Mouse (Mus musculus) C2C12 (cell line): Measurements from ENCODE around the gene Kif26a. TPM values are rescaled to one million over a fixed set of nuclear protein-coding genes. Genes with fewer than 3 reads are reported as not detected.

Experiments used
- H3K27me3 ChIP-seq: one replicate; pipeline ENCODE4 v1.6.1; 2011; ENCODE audit not compliant: control insufficient read depth, insufficient read depth, insufficient read length
- H3K36me3 ChIP-seq: one replicate; pipeline ENCODE4 v1.6.1; 2011; ENCODE audit not compliant: control insufficient read depth, insufficient read depth
- H3K4me3 ChIP-seq: one replicate; pipeline ENCODE4 v1.5.1; 2011; ENCODE audit warnings: mild to moderate bottlenecking, control low read depth; ENCODE audit not compliant: poor library complexity, insufficient read depth, severe bottlenecking
- H3K79me2 ChIP-seq: one replicate; pipeline ENCODE4 v1.6.1; 2011; ENCODE audit not compliant: control insufficient read depth, insufficient read depth
- H3K79me3 ChIP-seq: one replicate; pipeline ENCODE4 v1.6.1; 2011; ENCODE audit warnings: low read depth, control low read depth
- H3ac ChIP-seq: one replicate; pipeline ENCODE3; 2011; ENCODE audit warnings: low read depth; ENCODE audit not compliant: control insufficient read depth, insufficient read length
- CEBPB ChIP-seq: IDR thresholded peaks from one replicate; pipeline ENCODE4 v1.6.1; 2011; ENCODE audit warnings: low read depth, mild to moderate bottlenecking, control low read depth, moderate library complexity
- CTCF ChIP-seq: IDR thresholded peaks from one replicate; pipeline ENCODE4 v1.5.1; 2011; ENCODE audit not compliant: control insufficient read depth, insufficient read depth, insufficient read length
- FOSL1 ChIP-seq: IDR thresholded peaks from one replicate; pipeline ENCODE4 v1.8.0; 2011; ENCODE audit warnings: mild to moderate bottlenecking, low read length; ENCODE audit not compliant: poor library complexity, insufficient read depth, severe bottlenecking
- MAX ChIP-seq: IDR thresholded peaks from one replicate; pipeline ENCODE4 v1.6.1; 2011; ENCODE audit warnings: mild to moderate bottlenecking, control low read depth
- MYOD1 ChIP-seq: IDR thresholded peaks from one replicate; pipeline ENCODE4 v1.6.1; 2011; ENCODE audit warnings: low read depth; ENCODE audit not compliant: control insufficient read depth, insufficient read length
- MYOG ChIP-seq: IDR thresholded peaks from one replicate; pipeline ENCODE4 v1.6.1; 2011; ENCODE audit not compliant: control insufficient read depth, insufficient read length; ENCODE audit errors: extremely low read depth
- USF1 ChIP-seq: IDR thresholded peaks from one replicate; pipeline ENCODE4 v1.6.1; 2011; ENCODE audit warnings: low read depth, mild to moderate bottlenecking, control low read depth, moderate library complexity
- polyA plus RNA-seq: library from polyadenylated mRNA; unstranded; fragments of >200 nt; fragmentation: generic; extraction: Trizol; gene quantifications from one replicate; pipeline ENCODE4 v1.2.1, GENCODE M21; 2012; ENCODE audit warnings: missing spikeins

Kif26a gene
- polyA plus RNA-seq, 1 experiment = not detected

DNA sequence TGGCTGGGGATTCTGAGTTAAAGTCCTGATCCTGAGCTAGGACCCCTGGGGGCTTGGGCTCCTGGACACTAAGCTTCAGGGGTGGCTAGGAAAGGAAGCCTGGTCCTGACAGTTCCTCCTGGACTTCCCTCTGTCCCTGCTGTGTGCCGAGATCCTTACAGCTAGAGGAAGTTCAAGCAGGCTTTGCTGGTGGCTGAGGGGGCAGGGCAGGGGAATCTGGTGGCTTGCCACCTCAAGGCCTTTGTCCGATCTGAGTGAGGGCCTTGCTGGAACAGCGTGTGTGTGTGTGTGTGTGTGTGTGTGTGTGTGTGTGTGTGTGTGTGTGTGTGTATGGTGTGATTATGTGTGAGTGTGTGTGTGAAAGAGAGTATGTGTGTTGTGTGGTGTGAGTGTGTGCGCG is 8.5 kb downstream of the Kif26a start:
- no peak for TF ChIP-seq FOSL1
- no peak for TF ChIP-seq MYOG
- no peak for TF ChIP-seq MYOD1
- TF ChIP-seq CTCF = no peak
- TF ChIP-seq USF1 = no peak
- TF ChIP-seq CEBPB = no peak
- TF ChIP-seq MAX = no peak
- H3K27me3 ChIP-seq = peaks cover 84% of the 10 kb centered on the region
- H3K79me3 ChIP-seq = no peaks in the 10 kb centered on the region
- no peak overlapping the region for H3K4me3 ChIP-seq
- no peak overlapping the region for H3ac ChIP-seq
- H3K36me3 ChIP-seq = no peaks in the 10 kb centered on the region
- H3K79me2 ChIP-seq = no peaks in the 10 kb centered on the region

DNA sequence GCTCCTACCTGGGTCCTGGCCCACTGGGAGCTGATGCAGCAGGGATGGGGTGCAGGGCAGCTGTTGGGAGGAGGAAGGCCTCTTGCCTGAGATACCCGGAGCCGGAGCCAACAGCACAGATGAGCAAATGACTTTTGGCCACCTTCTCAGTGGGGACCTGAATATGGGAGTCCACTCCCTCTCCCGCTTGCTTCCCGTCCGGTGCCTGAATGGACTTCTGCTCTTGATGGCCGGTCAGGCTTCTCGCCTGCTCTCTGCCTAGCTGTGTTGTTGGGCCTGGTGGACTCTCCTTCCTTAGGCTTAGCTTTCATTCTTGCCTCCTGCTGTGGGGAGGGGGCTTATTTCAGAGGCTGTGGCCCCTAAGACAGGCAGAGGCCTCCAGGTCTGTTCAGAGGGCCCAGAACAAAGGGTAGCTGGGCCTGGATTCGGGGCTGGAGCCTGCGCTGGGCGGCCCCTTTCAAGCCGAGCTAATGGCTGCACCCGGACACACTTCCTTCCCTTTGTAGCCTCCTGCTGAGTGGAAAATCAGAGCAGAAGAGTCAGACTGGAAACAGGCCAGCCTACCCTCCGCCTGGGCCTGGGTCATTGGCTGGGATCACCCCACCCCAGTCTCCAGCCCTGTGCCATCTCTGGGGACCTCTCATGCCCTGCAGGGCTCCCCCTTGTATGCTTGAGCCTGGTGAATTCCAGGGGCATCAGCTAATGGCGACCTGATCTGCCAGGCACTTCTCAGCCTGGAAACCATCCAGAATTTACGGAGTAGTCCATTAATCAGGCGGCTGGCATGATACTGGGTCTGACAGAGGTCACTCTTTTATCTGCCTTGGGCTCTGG is 9.4 kb downstream of the Kif26a start:
- TF ChIP-seq MYOD1 = no peak
- TF ChIP-seq FOSL1 = no peak
- no peak for TF ChIP-seq MYOG
- TF ChIP-seq CTCF = no peak
- no peak for TF ChIP-seq USF1
- no peak for TF ChIP-seq MAX
- no peak for TF ChIP-seq CEBPB

DNA sequence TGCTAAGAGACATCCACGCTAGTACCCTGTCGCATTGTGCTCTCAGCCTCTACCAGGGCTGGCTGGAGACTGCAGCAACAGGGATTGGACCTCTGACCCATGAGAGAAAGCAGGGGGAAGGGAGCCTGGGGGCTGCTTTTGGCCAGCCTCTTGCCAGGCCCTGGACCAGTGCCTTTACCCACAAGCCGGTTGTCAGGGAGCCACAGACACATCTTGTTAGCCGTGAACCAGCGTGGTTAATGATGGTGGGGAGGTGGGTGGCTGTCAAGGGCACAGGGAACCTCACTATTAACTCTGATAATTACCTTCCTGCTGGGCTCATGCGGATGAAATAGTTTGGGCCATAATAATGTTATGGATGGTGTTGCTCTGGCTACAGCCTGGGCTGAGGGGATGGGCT is 10.8 kb downstream of the Kif26a start:
- H3ac ChIP-seq = no peak overlapping the region
- no peaks in the 10 kb centered on the region for H3K79me2 ChIP-seq
- no peaks in the 10 kb centered on the region for H3K79me3 ChIP-seq
- TF ChIP-seq USF1 = no peak
- TF ChIP-seq MYOG = no peak
- TF ChIP-seq CTCF = no peak
- no peak for TF ChIP-seq CEBPB
- no peak for TF ChIP-seq MAX
- TF ChIP-seq MYOD1 = no peak
- TF ChIP-seq FOSL1 = no peak
- H3K4me3 ChIP-seq = no peak overlapping the region
- H3K27me3 ChIP-seq = peaks cover 84% of the 10 kb centered on the region
- H3K36me3 ChIP-seq = no peaks in the 10 kb centered on the region

More for the DNA sequence above, 9.4 kb downstream of the Kif26a start:
- Histone ChIP-seq H3K79me2 (no peaks in the 10 kb centered on the region), H3K4me3 (no peak overlapping the region), H3K27me3 (peaks cover 82% of the 10 kb centered on the region), H3K79me3 (no peaks in the 10 kb centered on the region), H3ac (no peak overlapping the region), H3K36me3 (no peaks in the 10 kb centered on the region)

DNA sequence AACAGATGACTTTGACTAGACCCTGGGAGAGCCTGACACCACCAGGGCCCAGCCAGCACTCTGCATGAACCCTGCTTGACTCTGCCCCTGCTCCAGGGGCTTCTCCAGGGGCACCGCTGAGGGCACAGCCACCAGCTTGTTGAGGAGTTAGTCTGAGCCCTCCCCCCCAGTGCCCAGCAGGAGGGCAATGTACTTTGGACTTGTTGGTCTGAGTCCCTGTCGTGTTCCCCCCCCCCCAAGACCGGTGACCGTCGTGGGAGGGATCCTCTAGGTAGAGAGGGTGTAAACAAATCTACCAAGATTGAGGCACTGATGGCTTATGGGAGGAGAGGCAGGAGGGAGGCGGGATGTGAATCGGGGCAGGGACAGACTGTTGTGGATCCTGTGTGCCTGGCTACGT is 12.2 kb downstream of the Kif26a start:
- no peaks in the 10 kb centered on the region for H3K36me3 ChIP-seq
- H3K79me3 ChIP-seq = no peaks in the 10 kb centered on the region
- no peak overlapping the region for H3ac ChIP-seq
- H3K4me3 ChIP-seq = no peak overlapping the region
- no peak for TF ChIP-seq CEBPB
- TF ChIP-seq USF1 = no peak
- no peak for TF ChIP-seq CTCF
- no peak for TF ChIP-seq MYOG
- TF ChIP-seq FOSL1 = no peak
- TF ChIP-seq MYOD1 = no peak
- TF ChIP-seq MAX = no peak
- no peaks in the 10 kb centered on the region for H3K79me2 ChIP-seq
- peaks cover 89% of the 10 kb centered on the region for H3K27me3 ChIP-seq

DNA sequence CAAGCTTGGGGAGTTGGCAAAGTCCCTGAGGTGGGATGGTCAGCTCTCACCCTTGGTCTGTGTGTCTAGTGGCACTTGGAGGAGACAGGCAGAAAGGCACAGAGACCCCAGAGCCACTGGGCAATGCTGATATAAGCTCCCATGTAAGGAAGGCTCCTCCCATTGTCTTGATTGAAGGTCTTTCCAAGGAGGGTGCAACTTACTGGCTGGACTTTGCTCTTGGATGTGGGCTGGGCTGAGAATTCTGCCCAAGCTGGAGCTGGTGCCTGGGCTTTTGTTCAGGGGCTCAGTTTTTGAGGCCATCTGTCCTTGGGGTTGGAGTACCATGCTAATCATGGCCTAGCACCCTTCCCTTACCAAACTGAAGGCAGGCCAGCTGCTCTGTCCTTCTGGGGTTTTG is 12.8 kb downstream of the Kif26a start:
- no peaks in the 10 kb centered on the region for H3K36me3 ChIP-seq
- no peak overlapping the region for H3ac ChIP-seq
- peaks cover 89% of the 10 kb centered on the region for H3K27me3 ChIP-seq
- no peaks in the 10 kb centered on the region for H3K79me2 ChIP-seq
- H3K4me3 ChIP-seq = no peak overlapping the region
- H3K79me3 ChIP-seq = no peaks in the 10 kb centered on the region
- TF ChIP-seq CEBPB (no peak), USF1 (no peak), MYOD1 (no peak), CTCF (no peak), MAX (no peak)

DNA sequence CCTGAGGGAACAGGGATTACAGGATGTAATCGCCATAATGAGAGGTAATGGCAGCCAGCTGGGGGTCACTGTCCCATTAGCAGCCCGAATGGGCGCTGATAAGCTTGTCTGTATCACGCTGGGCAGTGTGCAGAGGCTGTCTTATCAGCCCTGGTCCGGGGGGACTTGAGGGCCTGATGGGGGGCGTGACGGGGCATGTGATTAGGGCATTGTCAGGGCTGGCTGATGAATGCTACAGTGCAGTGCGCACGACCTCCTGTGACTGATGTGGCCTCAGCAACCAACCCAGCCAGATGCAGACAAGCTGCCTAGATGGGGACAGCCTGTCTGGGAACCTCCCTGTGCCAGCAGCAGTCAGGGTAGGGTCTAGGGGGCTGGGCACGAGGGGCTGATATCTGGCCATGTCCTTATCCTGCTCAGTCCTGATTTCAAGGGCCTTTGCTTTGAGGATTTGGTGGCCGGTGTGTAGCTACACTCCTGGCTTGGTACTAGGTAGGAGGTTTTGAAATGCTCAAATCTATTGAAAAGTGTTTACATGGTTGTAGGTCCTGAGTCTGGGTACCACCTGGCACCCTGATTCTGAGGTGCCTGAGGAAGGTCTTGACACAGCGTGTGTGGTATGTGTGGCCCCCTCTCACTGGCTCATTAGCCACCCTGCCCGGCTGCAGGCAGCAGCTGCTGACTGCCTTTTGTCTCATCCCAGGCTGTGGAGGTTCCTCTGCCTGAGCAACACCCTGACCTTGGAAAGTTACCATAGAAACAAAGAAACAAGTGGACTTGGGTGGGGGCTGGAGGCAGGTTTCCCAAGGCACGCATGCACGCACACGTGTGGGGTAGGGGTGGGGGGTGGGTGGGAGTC is 18.2 kb downstream of the Kif26a start:
- TF ChIP-seq MYOG (no peak), FOSL1 (no peak), CTCF (no peak), CEBPB (no peak), USF1 (no peak), MYOD1 (no peak)
- no peaks in the 10 kb centered on the region for H3K36me3 ChIP-seq
- no peaks in the 10 kb centered on the region for H3K79me2 ChIP-seq
- H3K79me3 ChIP-seq = no peaks in the 10 kb centered on the region
- peaks cover 73% of the 10 kb centered on the region for H3K27me3 ChIP-seq
- no peak overlapping the region for H3ac ChIP-seq
- H3K4me3 ChIP-seq = no peak overlapping the region
